Mouse (Mus musculus): Measurements from ENCODE around the gene Fcho2. TPM values are rescaled to one million over a fixed set of nuclear protein-coding genes. Genes with fewer than 3 reads are reported as not detected.

Gene Fcho2
- polyA plus RNA-seq (2017; shearing (Covaris generic)): 52.3 TPM

GRCm38 (mm10) chr13:98815147-98815785, at the start of gene Fcho2:
TSS of gene Fcho2 (minus strand) at chr13:98815449.

GRCm38 (mm10) chr13:98694773-98695314, 120.4 kb downstream of the Fcho2 start, which contains the start of gene Tmem171:
TSS of gene Tmem171 (minus strand) at chr13:98694834.

Other genes starting within 250 kb of the Fcho2 start
- gene Tmem174, start 178.0 kb downstream of the Fcho2 start, polyA plus RNA-seq (2017; shearing (Covaris generic)): not detected
- not detected for gene Tmem171, start 120.6 kb downstream of the Fcho2 start, polyA plus RNA-seq (2017; shearing (Covaris generic))
- 53.5 TPM for gene Tnpo1, start 110.9 kb upstream of the Fcho2 start, polyA plus RNA-seq (2017; shearing (Covaris generic))
- gene 1700024P04Rik, start 169.1 kb upstream of the Fcho2 start, polyA plus RNA-seq (2017; shearing (Covaris generic)): not detected